Comparison of ENCODE assay signal across 11 mouse cellular contexts in the genomic region with DNA sequence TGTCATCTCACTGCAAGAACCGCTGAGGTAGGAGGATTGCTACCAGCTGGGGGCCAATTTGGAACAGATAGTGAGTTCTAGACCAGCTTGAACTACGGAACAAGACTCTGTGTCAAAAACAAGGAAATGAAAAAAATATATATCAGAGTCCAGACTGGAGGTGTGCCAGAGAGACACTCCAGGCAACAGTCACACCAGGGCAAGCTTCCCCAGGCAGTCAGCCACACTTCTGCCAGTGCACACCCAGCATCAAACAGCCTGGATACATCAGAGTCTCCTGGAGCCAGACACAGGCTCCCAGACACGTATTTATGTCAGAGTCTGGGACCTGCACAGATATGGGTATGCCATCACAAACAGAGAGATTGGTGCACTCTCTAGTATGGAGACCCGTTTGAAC. TPM values are rescaled to one million over a fixed set of nuclear protein-coding genes. Genes with fewer than 3 reads are reported as not detected.
DNase-seq lines count a peak whose midpoint lies in the region; ATAC-seq and TF ChIP-seq lines count a peak whose summit lies in the region.
"Had no signal": no experiment of that assay in that cellular context is flagged by ENCODE, and none has a peak within 500 bp of the region (broad histone marks: within the 10 kb centered on the region; RNA-seq: fewer than 3 reads in every experiment).

No protein-coding gene starts in this region.

- no peaks in the 10 kb centered on the region for H3K9me3 ChIP-seq in midbrain, embryonic 13.5 days
- H3K9me3 ChIP-seq: midbrain, embryonic 10.5 days; neural tube, embryonic 12.5 days had no signal

- 0 out of 2 replicates have a peak overlapping the region, but pooled peaks have one; percentile 7 for H3K27ac ChIP-seq in kidney, adult 2 months (ENCODE audit: insufficient read depth, low read depth, low read length)
- H3K27ac ChIP-seq in midbrain, embryonic 13.5 days, result no peak overlapping the region
- H3K27ac ChIP-seq: neural tube, embryonic 12.5 days had no signal

- no peak overlapping the region for H3K4me2 ChIP-seq in midbrain, embryonic 13.5 days (replicated peaks)
- H3K4me2 ChIP-seq: neural tube, embryonic 12.5 days had no signal

- H3K4me1 ChIP-seq in kidney, adult 2 months (ENCODE audit: control insufficient read depth, insufficient read depth, low read length), result peaks cover 14% of the 10 kb centered on the region
- peaks cover 10% of the 10 kb centered on the region for H3K4me1 ChIP-seq in midbrain, embryonic 13.5 days (replicated peaks)

- no peaks in the 10 kb centered on the region for H3K36me3 ChIP-seq in kidney, adult 2 months (ENCODE audit: control insufficient read depth, insufficient read depth, low read length)
- H3K36me3 ChIP-seq in midbrain, embryonic 13.5 days, result no peaks in the 10 kb centered on the region
- H3K36me3 ChIP-seq: midbrain, embryonic 10.5 days; neural tube, embryonic 12.5 days had no signal

- WGBS in kidney, adult 2 months, result 36% methylated on average over 4 of the region's 4 CpGs
- WGBS in midbrain, embryonic 13.5 days, result 70% methylated on average over 4 of the region's 4 CpGs

- TF ChIP-seq CTCF in kidney, adult 2 months (conservative IDR thresholded peaks at IDR 0.05; ENCODE audit: insufficient read depth, insufficient read length, low read depth, low read length), result no peak

- no peak for TF ChIP-seq POLR2A in kidney, adult 2 months (IDR thresholded peaks at IDR 0.05; ENCODE audit: low read depth, low read length)

- DNase-seq in kidney, adult 2 months, result no peak
- DNase-seq in kidney, postnatal 14 days, result no peak
- DNase-seq in NIH3T3 (ENCODE audit: low read depth), result peak; percentile 67
- peak; percentile 65 for DNase-seq in fibroblast of lung, adult 2 months (ENCODE audit: low read depth)
- DNase-seq in lung, postnatal 25 days (ENCODE audit: low spot score), result peak; percentile 28
- no peak for DNase-seq in layer of hippocampus, postnatal 10 days (ENCODE audit: low spot score in 2 of 2)
- DNase-seq: adrenal gland, adult 2 months; cerebellum, adult 2 months had no signal

- H3K9ac ChIP-seq in midbrain, embryonic 13.5 days (replicated peaks), result no peak overlapping the region
- H3K9ac ChIP-seq: neural tube, embryonic 12.5 days had no signal

- no peak for ATAC-seq in midbrain, embryonic 13.5 days

- no peaks in the 10 kb centered on the region for H3K27me3 ChIP-seq in kidney, adult 2 months (replicated peaks; ENCODE audit: control insufficient read depth, insufficient read depth, low read length)
- H3K27me3 ChIP-seq in midbrain, embryonic 13.5 days, result no peaks in the 10 kb centered on the region
- H3K27me3 ChIP-seq: neural tube, embryonic 12.5 days had no signal

- no peak overlapping the region for H3K4me3 ChIP-seq in kidney, adult 2 months (ENCODE audit: insufficient read depth, low read depth, low read length)
- no peak overlapping the region for H3K4me3 ChIP-seq in midbrain, embryonic 13.5 days (replicated peaks)
- H3K4me3 ChIP-seq: midbrain, embryonic 10.5 days; neural tube, embryonic 12.5 days had no signal

RNA-seq across cellular contexts. Expression of a gene that starts 6.1 kb away (rescaled TPM):
- polyA plus RNA-seq in kidney, adult 2 months (2012; rRNA removed), result 30.2 and 33.7 TPM in 2 replicates
- total RNA-seq in layer of hippocampus, postnatal 10 days (2021), result 10 to 100 TPM in 1 of 2 experiments, 1 to 10 TPM in 1; 8.6 to 14.0 TPM
- 3.3 and 4.7 TPM in 2 replicates for polyA plus RNA-seq in midbrain, embryonic 13.5 days (2015; fragmentation: Nextera tagmentation; extraction: Ambion mirVana)

RNA-seq across cellular contexts. Expression of a gene that starts 15.4 kb away (rescaled TPM):
- 87.9 and 88.9 TPM in 2 replicates for polyA plus RNA-seq in kidney, adult 2 months (2012; rRNA removed)
- 100 to 1,000 TPM; 126 to 135 TPM for total RNA-seq in layer of hippocampus, postnatal 10 days (2021)
- polyA plus RNA-seq in midbrain, embryonic 13.5 days (2015; fragmentation: Nextera tagmentation; extraction: Ambion mirVana), result 140 and 151 TPM in 2 replicates

RNA-seq across cellular contexts. Expression of a gene that starts 39.0 kb away (rescaled TPM):
- 236 and 288 TPM in 2 replicates for polyA plus RNA-seq in kidney, adult 2 months (2012; rRNA removed)
- total RNA-seq in layer of hippocampus, postnatal 10 days (2021), result 1,000 to 10,000 TPM; 1,327 to 1,522 TPM
- 1,286 and 1,320 TPM in 2 replicates for polyA plus RNA-seq in midbrain, embryonic 13.5 days (2015; fragmentation: Nextera tagmentation; extraction: Ambion mirVana)

Comparison
In these comparisons a context has a peak if more than half of its experiments do, and no peak if none do; other contexts are left out.
1. DNase-seq: peak in NIH3T3 (single experiment), fibroblast of lung, adult 2 months (single experiment) and lung, postnatal 25 days (single experiment); none in kidney, adult 2 months (single experiment), kidney, postnatal 14 days (single experiment) and layer of hippocampus, postnatal 10 days (0 of 2).